Mouse (Mus musculus) bone marrow macrophage, adult 2 months (primary cell): ENCODE data around the gene Kantr.

Experiments used
- CTCF ChIP-seq: IDR thresholded peaks from 2 replicates; pipeline ENCODE4 v1.5.1; 2012; ENCODE audit warnings: low read depth, mild to moderate bottlenecking, low read length, moderate library complexity
- POLR2A ChIP-seq: IDR thresholded peaks from 2 replicates; pipeline ENCODE4 v1.6.1; 2012; ENCODE audit warnings: mild to moderate bottlenecking, low read depth, low read length, borderline replicate concordance

GRCm38 (mm10) chrX:152306224-152306623 lies 21.1 kb downstream of the Kantr start:
- TF ChIP-seq POLR2A = no peak
- TF ChIP-seq CTCF = no peak
